Mouse (Mus musculus) liver, adult 2 months (tissue): ENCODE measurements around the gene Npas2. TPM values are rescaled to one million over a fixed set of nuclear protein-coding genes. Genes with fewer than 3 reads are reported as not detected.
A peak's percentile ranks its signal among the peaks of the same experiment; 100 is the strongest.

ENCODE experiments used
- DNase-seq: peaks from one replicate; pipeline ENCODE4 v3.0.0-alpha.2; 2011; ENCODE audit warnings: low read depth, low spot score; ENCODE audit errors: extremely low read depth
- H3K27ac ChIP-seq: fragments of 200-500 bp; replicated peaks from 2 replicates; pipeline ENCODE4 v1.5.1; 2012; ENCODE audit warnings: low read depth, mild to moderate bottlenecking, control low read depth, inconsistent platforms, low read length; ENCODE audit not compliant: insufficient read depth
- H3K27me3 ChIP-seq: fragments of 200-500 bp; 2 replicates; pipeline ENCODE4 v1.6.1; 2012; ENCODE audit warnings: mild to moderate bottlenecking, moderate library complexity, low read length, inconsistent platforms; ENCODE audit not compliant: control insufficient read depth, insufficient read depth
- H3K36me3 ChIP-seq: fragments of 200-500 bp; 2 replicates; pipeline ENCODE4 v1.6.1; 2012; ENCODE audit warnings: low read length, inconsistent platforms; ENCODE audit not compliant: control insufficient read depth, insufficient read depth
- H3K4me1 ChIP-seq: fragments of 200-500 bp; 2 replicates; pipeline ENCODE4 v1.6.1; 2011; ENCODE audit warnings: low read length; ENCODE audit not compliant: control insufficient read depth, insufficient read depth
- H3K4me3 ChIP-seq: fragments of 200-500 bp; 2 replicates; pipeline ENCODE4 v1.5.1; 2011; ENCODE audit warnings: low read depth, mild to moderate bottlenecking, control low read depth, low read length, moderate library complexity; ENCODE audit not compliant: insufficient read depth
- H3K79me2 ChIP-seq: fragments of 200-500 bp; 2 replicates; pipeline ENCODE4 v1.6.1; 2012; ENCODE audit warnings: inconsistent platforms, mild to moderate bottlenecking, low read length, moderate library complexity; ENCODE audit not compliant: control insufficient read depth, insufficient read depth
- H3K9ac ChIP-seq: fragments of 200-500 bp; 2 replicates; pipeline ENCODE4 v1.6.1; 2012; ENCODE audit warnings: low read depth, mild to moderate bottlenecking, control low read depth, inconsistent platforms, low read length
- CTCF ChIP-seq: fragments of 200-500 bp; IDR thresholded peaks from 2 replicates; pipeline ENCODE4 v1.5.1; 2011; ENCODE audit warnings: low read depth, low read length, control low read depth
- POLR2A ChIP-seq: fragments of 200-500 bp; IDR thresholded peaks from 2 replicates; pipeline ENCODE4 v1.6.1; 2011; ENCODE audit warnings: low read length, control low read depth; ENCODE audit not compliant: insufficient read depth; ENCODE audit errors: extremely low read depth
- WGBS: fragments of 180-500 bp; shearing (Covaris S2); methylation state at CpG from one replicate; pipeline ENCODE4 v1.1.7; 2018; 5-methylcytosine and 5-hydroxymethylcytosine counted together
- polyA plus RNA-seq: library from polyadenylated mRNA; depleted of rRNA; stranded (reverse); fragments of >200 nt; gene quantifications from 2 replicates; pipeline ENCODE4 v1.2.3, GENCODE M21; 2012
- total RNA-seq: library from RNA; depleted of rRNA; stranded (reverse); fragments of >200 nt; gene quantifications from 2 replicates; pipeline ENCODE4 v1.2.3, GENCODE M21; 2014

The Npas2 gene
- total and polyA plus RNA-seq, 2 experiments, result 3.7 TPM; not detected in 1

DNA sequence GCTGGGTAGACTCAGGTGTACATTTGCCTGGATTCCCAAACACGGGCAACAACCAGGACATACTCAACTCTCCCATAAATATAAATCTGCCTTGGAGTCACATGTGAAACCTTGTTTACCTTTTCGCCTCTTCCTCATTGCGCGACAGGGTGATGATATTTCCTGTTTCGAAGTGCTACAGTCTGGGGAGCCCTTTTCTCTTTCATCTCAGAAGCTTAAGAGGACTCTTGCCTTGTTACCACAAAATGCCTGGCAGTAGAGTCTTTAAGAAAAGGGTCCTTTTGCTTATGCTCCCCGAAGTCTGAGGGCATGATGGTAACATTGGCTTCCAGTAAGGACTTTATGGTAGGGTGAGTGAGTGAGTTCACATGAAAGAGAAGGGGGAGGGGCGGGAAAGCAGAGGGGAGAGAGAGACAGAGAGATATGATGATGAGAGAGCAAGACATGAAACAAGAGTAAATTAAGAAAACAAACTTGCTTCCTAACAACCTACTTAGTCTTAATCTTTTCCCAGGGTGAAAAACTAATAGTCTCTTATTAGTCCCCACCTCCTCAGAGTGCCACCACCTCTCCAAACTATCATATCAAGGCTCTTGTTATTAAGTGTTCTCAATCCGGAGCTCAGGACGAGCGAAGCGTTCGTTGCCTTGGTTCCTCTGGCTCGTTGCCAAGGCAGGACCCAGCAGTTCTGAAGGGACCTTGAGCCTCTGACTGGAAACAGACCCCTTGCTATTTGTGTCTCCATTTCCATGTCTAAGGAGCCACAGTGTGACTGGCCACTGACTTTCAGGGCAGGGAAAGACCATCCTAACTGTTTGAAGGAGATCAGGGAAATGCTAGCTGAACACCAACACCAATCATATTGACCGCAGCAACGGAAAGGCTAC lies 87.7 kb downstream of the Npas2 start:
- Histone ChIP-seq H3K9ac (no peak overlapping the region), H3K27ac (no peak overlapping the region), H3K4me1 (0 out of 2 replicates have a peak, but pooled peaks cover 2% of the 10 kb centered on the region), H3K79me2 (no peaks in the 10 kb centered on the region), H3K27me3 (no peaks in the 10 kb centered on the region), H3K36me3 (no peaks in the 10 kb centered on the region), H3K4me3 (no peak overlapping the region)
- no peak for DNase-seq
- WGBS, result 83% methylated on average over 15 of the region's 15 CpGs
- TF ChIP-seq POLR2A (no peak), CTCF (no peak)

DNA sequence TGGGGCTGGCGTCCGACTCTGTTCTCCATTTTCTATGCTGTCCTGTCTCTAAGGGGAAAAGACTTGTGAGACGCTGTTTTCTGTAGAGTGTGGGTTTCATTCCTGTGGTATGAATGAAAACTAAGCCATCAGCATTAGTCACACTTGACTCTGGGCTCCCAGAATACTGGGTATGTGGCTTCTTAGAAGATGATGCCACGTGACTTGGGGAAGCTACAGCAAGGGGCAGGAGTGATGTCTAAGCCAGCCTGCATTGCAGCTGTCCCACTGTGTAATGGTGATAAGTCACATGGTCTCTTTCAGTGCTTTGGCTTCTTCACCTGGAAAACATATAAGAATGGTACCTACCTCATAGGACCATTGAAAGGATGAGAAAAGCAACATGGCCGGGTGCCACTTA lies 88.4 kb downstream of the Npas2 start:
- Histone ChIP-seq H3K27me3 (no peaks in the 10 kb centered on the region), H3K9ac (no peak overlapping the region), H3K4me3 (no peak overlapping the region), H3K79me2 (no peaks in the 10 kb centered on the region), H3K4me1 (0 out of 2 replicates have a peak, but pooled peaks cover 2% of the 10 kb centered on the region), H3K36me3 (no peaks in the 10 kb centered on the region), H3K27ac (no peak overlapping the region)
- TF ChIP-seq POLR2A (no peak), CTCF (no peak)
- 96% methylated on average over 5 of the region's 5 CpGs for WGBS
- no peak for DNase-seq

DNA sequence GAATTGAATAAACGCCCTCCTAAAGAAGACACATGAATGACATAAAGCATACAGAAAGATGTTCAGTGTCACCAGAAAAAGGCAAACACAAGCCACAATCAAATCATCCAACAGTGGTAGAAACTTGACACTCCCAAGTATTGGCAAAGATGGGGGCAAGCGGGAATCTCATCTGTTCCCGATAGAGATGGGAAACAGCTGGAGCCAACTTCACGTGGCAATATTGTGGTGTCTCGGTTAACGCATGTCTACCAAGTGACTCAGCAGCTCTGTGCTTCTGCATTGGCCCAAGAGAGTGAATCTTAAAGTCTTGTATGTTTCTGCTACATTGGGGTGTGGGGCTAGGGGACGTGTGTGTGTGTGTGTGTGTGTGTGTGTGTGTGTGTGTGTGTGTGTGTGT lies 89.8 kb downstream of the Npas2 start:
- H3K9ac ChIP-seq, result no peak overlapping the region
- H3K4me3 ChIP-seq, result no peak overlapping the region
- no peak for DNase-seq
- no peak overlapping the region for H3K27ac ChIP-seq
- no peaks in the 10 kb centered on the region for H3K36me3 ChIP-seq
- WGBS, result 81% methylated on average over 7 of the region's 7 CpGs
- TF ChIP-seq POLR2A, result no peak
- TF ChIP-seq CTCF, result no peak
- no peaks in the 10 kb centered on the region for H3K27me3 ChIP-seq
- H3K4me1 ChIP-seq, result peaks cover 8% of the 10 kb centered on the region
- no peaks in the 10 kb centered on the region for H3K79me2 ChIP-seq

DNA sequence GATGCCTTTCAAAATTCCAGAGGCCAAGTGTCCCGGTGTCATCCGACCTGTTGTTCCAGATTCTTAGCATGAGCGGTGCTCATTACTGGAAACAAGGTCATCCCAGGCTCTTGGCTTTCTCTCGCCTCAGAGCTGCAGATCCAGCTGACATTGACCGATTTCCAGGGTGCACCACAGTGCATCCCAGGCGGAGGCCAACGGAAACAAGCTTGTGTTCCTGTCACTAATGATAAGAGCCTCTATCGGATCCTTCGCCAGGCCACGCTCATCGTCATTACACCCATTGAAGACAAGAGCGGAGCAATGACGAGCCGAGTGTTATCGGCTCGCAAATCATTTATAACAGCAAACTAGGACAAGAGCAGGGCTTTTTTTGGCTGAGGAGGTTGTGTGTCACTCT lies 91.3 kb downstream of the Npas2 start:
- Histone ChIP-seq H3K27me3 (no peaks in the 10 kb centered on the region), H3K9ac (no peak overlapping the region), H3K79me2 (no peaks in the 10 kb centered on the region), H3K36me3 (no peaks in the 10 kb centered on the region), H3K4me1 (peaks cover 12% of the 10 kb centered on the region), H3K4me3 (no peak overlapping the region), H3K27ac (no peak overlapping the region)
- WGBS, result 72% methylated on average over 16 of the region's 16 CpGs
- DNase-seq, result peak; percentile 73
- no peak for TF ChIP-seq CTCF
- TF ChIP-seq POLR2A, result no peak

DNA sequence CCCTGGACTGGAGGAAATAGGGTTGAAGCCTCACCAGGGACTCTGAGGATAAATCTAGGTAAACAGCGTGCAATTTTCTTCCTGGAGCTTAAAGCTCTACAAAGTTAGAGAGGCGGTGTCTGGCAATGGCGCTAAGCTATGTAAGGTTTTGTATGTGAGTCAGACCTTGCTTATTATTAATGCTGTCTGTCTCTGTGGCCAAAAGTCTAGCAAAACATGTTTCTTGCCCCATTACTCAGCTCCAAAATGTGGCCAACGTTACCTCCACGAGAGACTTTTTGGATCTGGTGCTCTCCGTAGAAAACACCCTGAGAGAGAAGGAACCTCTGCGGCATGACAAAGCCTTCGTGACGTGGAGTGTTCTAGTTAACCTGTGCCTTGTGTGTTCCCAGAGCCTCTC lies 93.5 kb downstream of the Npas2 start:
- 97% methylated on average over 9 of the region's 9 CpGs for WGBS
- TF ChIP-seq POLR2A (no peak), CTCF (no peak)
- Histone ChIP-seq H3K4me3 (no peak overlapping the region), H3K36me3 (no peaks in the 10 kb centered on the region), H3K27ac (no peak overlapping the region), H3K9ac (no peak overlapping the region), H3K4me1 (peaks cover 12% of the 10 kb centered on the region), H3K79me2 (no peaks in the 10 kb centered on the region), H3K27me3 (no peaks in the 10 kb centered on the region)
- no peak for DNase-seq

DNA sequence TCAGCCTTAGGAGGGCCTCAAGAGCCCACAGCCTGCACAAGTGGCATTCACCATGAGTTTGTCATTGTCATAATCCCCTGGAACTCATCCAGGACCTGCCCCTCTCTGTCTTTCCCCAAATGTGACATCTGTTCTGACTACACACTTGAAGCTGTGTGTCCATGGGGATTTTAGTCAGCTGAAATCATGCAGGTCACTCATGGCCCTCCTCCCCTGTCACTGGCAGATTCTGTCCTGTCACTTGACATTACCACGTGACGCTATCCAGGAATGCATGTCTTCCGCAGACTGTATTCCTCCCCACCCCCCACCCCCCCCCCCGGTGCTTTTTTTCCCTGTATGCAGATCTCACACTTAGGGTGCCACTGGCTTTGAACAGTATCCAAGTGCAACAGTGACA lies 94.3 kb downstream of the Npas2 start:
- WGBS, result 43% methylated on average over 4 of the region's 4 CpGs
- Histone ChIP-seq H3K27me3 (no peaks in the 10 kb centered on the region), H3K79me2 (no peaks in the 10 kb centered on the region), H3K36me3 (0 out of 2 replicates have a peak, but pooled peaks cover 2% of the 10 kb centered on the region), H3K4me3 (no peak overlapping the region), H3K4me1 (peaks cover 12% of the 10 kb centered on the region), H3K9ac (no peak overlapping the region), H3K27ac (no peak overlapping the region)
- TF ChIP-seq CTCF, result no peak
- TF ChIP-seq POLR2A, result no peak
- DNase-seq, result peak; percentile 36
